Mouse (Mus musculus) liver, adult 2 months (tissue): ENCODE measurements around the gene Fzr1.

Experiments used
- CTCF ChIP-seq: fragments of 200-500 bp; IDR thresholded peaks from 2 replicates; pipeline ENCODE4 v1.5.1; 2011; ENCODE audit warnings: low read depth, low read length, control low read depth
- POLR2A ChIP-seq: fragments of 200-500 bp; IDR thresholded peaks from 2 replicates; pipeline ENCODE4 v1.6.1; 2011; ENCODE audit warnings: low read length, control low read depth; ENCODE audit not compliant: insufficient read depth; ENCODE audit errors: extremely low read depth

DNA sequence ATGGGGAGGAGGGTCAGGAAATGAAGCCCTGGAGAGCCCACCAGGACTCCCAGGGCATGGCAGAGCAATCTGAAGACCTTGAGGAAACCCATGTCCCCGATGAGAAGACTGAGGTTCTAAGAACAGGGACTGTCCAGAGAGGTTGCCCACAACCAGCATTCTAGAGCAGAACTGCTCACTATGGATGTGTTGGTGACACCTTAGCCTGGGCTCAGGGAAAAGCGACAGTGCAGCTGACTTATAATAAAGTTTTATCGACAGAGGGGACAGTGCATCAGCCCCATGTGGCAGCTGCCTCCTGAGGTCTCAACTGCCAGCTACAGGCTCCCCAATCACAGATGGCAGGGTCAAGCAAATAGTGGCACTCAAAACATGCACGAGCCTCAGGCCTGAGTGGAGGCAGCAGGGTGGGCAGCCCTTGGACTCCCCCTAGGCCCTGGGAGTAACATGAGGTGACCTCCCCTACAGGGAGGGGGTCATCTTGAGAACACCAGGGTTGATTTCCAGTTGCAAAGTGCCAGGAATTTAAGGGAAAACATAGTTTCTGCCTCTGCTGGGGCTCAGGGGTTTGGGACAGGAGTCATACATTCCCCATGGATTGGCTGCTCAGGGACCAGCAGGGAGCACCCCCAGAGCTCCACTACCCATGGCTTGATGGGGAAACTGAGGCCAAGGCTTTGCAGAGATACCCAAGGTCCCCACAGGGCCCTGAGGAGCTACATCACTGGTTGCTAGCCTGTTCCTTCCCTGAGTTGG lies 42.9 kb upstream of the Fzr1 start:
- TF ChIP-seq POLR2A = no peak
- TF ChIP-seq CTCF = no peak
